Mouse (Mus musculus): ENCODE data around the gene Gimap1.

Gene Gimap1

GRCm38 (mm10) chr6:48738961-48739779, at the start of gene Gimap1:
Gene Gimap1, plus strand, starts transcription at chr6:48739054.
- no peak for DNase-seq (ENCODE audit: low spot score)

GRCm38 (mm10) chr6:48689320-48689719, 49.5 kb upstream of the Gimap1 start:
- no peak for DNase-seq (ENCODE audit: low spot score)

- DNase-seq (ENCODE audit: low spot score), result no peak
Observed at GRCm38 (mm10) chr6:48692962-48693361, 45.9 kb upstream of the Gimap1 start.

- no peak for DNase-seq (ENCODE audit: low spot score)
Observed at GRCm38 (mm10) chr6:48696830-48697554, 41.9 kb upstream of the Gimap1 start.

- no peak for DNase-seq (ENCODE audit: low spot score)
Observed at GRCm38 (mm10) chr6:48697555-48697930, 41.3 kb upstream of the Gimap1 start.

GRCm38 (mm10) chr6:48698066-48698856, 40.6 kb upstream of the Gimap1 start:
- no peak for DNase-seq (ENCODE audit: low spot score)

- no peak for DNase-seq (ENCODE audit: low spot score)
Observed at GRCm38 (mm10) chr6:48698888-48699287, 40.0 kb upstream of the Gimap1 start.

GRCm38 (mm10) chr6:48700251-48701075, 38.4 kb upstream of the Gimap1 start:
- DNase-seq (ENCODE audit: low spot score), result no peak

GRCm38 (mm10) chr6:48702146-48702545, 36.7 kb upstream of the Gimap1 start:
- DNase-seq (ENCODE audit: low spot score), result no peak

GRCm38 (mm10) chr6:48702601-48703000, 36.3 kb upstream of the Gimap1 start:
- no peak for DNase-seq (ENCODE audit: low spot score)

- DNase-seq (ENCODE audit: low spot score), result no peak
Observed at GRCm38 (mm10) chr6:48704146-48704545, 34.7 kb upstream of the Gimap1 start.

GRCm38 (mm10) chr6:48706130-48706529, 32.7 kb upstream of the Gimap1 start:
- no peak for DNase-seq (ENCODE audit: low spot score)

GRCm38 (mm10) chr6:48718455-48718854, 20.4 kb upstream of the Gimap1 start, which contains the start of the genes Gm28053 and Gimap7:
Gene Gm28053, plus strand, starts transcription at chr6:48718607.
Gene Gimap7, plus strand, starts transcription at chr6:48718621.
- no peak for DNase-seq (ENCODE audit: low spot score)

- DNase-seq (ENCODE audit: low spot score), result no peak
Observed at GRCm38 (mm10) chr6:48720326-48720725, 18.5 kb upstream of the Gimap1 start.

- no peak for DNase-seq (ENCODE audit: low spot score)
Observed at GRCm38 (mm10) chr6:48723468-48723867, 15.4 kb upstream of the Gimap1 start.

GRCm38 (mm10) chr6:48725476-48725875, 13.4 kb upstream of the Gimap1 start:
- no peak for DNase-seq (ENCODE audit: low spot score)

GRCm38 (mm10) chr6:48727761-48728160, 11.1 kb upstream of the Gimap1 start:
- DNase-seq (ENCODE audit: low spot score), result no peak

- no peak for DNase-seq (ENCODE audit: low spot score)
Observed at GRCm38 (mm10) chr6:48732864-48733304, 6.0 kb upstream of the Gimap1 start.

GRCm38 (mm10) chr6:48733660-48734059, 5.2 kb upstream of the Gimap1 start:
- DNase-seq (ENCODE audit: low spot score), result no peak

- DNase-seq (ENCODE audit: low spot score), result no peak
Observed at GRCm38 (mm10) chr6:48737053-48737452, 1.8 kb upstream of the Gimap1 start.

GRCm38 (mm10) chr6:48737688-48738087, 1.2 kb upstream of the Gimap1 start:
- no peak for DNase-seq (ENCODE audit: low spot score)

- no peak for DNase-seq (ENCODE audit: low spot score)
Observed at GRCm38 (mm10) chr6:48739780-48740055, 864 bp downstream of the Gimap1 start.

Measured in layer of hippocampus, adult 11-12 months (tissue).